In genomic region chr6:16187983-16188550, GRCm38 (mm10) we compare ENCODE assay signal across 14 mouse cellular contexts.
DNase-seq lines count a peak whose midpoint lies in the region; ATAC-seq lines count a peak whose summit lies in the region.
"Had no signal": no experiment of that assay in that cellular context is flagged by ENCODE, and none has a peak within 500 bp of the region (broad histone marks: within the 10 kb centered on the region; RNA-seq: fewer than 3 reads in every experiment).

No protein-coding gene starts in this region.

- no peaks in the 10 kb centered on the region for H3K4me1 ChIP-seq in kidney, embryonic 16.5 days (ENCODE audit: insufficient read depth, low read length)
- H3K4me1 ChIP-seq: neural tube, embryonic 15.5 days had no signal

- H3K36me3 ChIP-seq in kidney, embryonic 16.5 days (ENCODE audit: insufficient read depth, low read length) = no peaks in the 10 kb centered on the region
- H3K36me3 ChIP-seq: midbrain, embryonic 12.5 days; neural tube, embryonic 15.5 days had no signal

- H3K4me2 ChIP-seq in kidney, embryonic 16.5 days (replicated peaks; ENCODE audit: low read depth, low read length) = no peak overlapping the region
- H3K4me2 ChIP-seq: hindbrain, embryonic 14.5 days; midbrain, embryonic 12.5 days; neural tube, embryonic 15.5 days had no signal

- intact Hi-C loops in left cerebral cortex, postnatal 36 days (cut with DNase I) = no loop called here

- WGBS in kidney, embryonic 16.5 days = 64% methylated on average over 4 of the region's 4 CpGs

- no peak overlapping the region for H3K4me3 ChIP-seq in kidney, embryonic 16.5 days (ENCODE audit: low read length)
- H3K4me3 ChIP-seq: midbrain, embryonic 12.5 days; neural tube, embryonic 15.5 days had no signal

- no peaks in the 10 kb centered on the region for H3K9me3 ChIP-seq in kidney, embryonic 16.5 days (ENCODE audit: low read length)
- H3K9me3 ChIP-seq: midbrain, embryonic 12.5 days; neural tube, embryonic 15.5 days had no signal

- no peak for DNase-seq in kidney, adult 8-10 months
- peak; percentile 6 for DNase-seq in NIH3T3 (ENCODE audit: low read depth)
- DNase-seq in layer of hippocampus, adult 11-12 months (ENCODE audit: low spot score) = peak; percentile 14
- peak; percentile 8 to 17 for DNase-seq in left cerebral cortex, postnatal 36 days (ENCODE audit: low spot score in 2 of 2)
- DNase-seq in spleen, postnatal 10 days (ENCODE audit: low spot score in 2 of 2) = no peak
- DNase-seq in thymus, postnatal 25 days = no peak
- DNase-seq in spleen, adult 12 weeks (ENCODE audit: low spot score) = no peak
- DNase-seq: kidney, postnatal 36 days had no signal

- H3K27ac ChIP-seq in kidney, embryonic 16.5 days (ENCODE audit: low read length) = no peak overlapping the region
- H3K27ac ChIP-seq: hindbrain, embryonic 14.5 days; liver, embryonic 14.5 days; midbrain, embryonic 12.5 days; neural tube, embryonic 15.5 days had no signal

- H3K27me3 ChIP-seq in kidney, embryonic 16.5 days (ENCODE audit: insufficient read depth, low read length) = no peaks in the 10 kb centered on the region
- H3K27me3 ChIP-seq: CH12.LX; midbrain, embryonic 12.5 days; neural tube, embryonic 15.5 days had no signal

- peak; percentile 15; the same call in 1 of the 2 replicates for ATAC-seq in kidney, embryonic 16.5 days (ENCODE audit: low FRiP score, low TSS enrichment)

- no peak overlapping the region for H3K9ac ChIP-seq in kidney, embryonic 16.5 days (replicated peaks; ENCODE audit: low read length)
- H3K9ac ChIP-seq: hindbrain, embryonic 14.5 days; liver, embryonic 14.5 days; midbrain, embryonic 12.5 days; neural tube, embryonic 15.5 days had no signal

Comparison
In these comparisons a context has a peak if more than half of its experiments do, and no peak if none do; other contexts are left out.
1. DNase-seq: peak in NIH3T3 (single experiment), layer of hippocampus, adult 11-12 months (single experiment) and left cerebral cortex, postnatal 36 days (2 of 2); none in kidney, adult 8-10 months (0 of 2), spleen, postnatal 10 days (0 of 2), thymus, postnatal 25 days (single experiment) and spleen, adult 12 weeks (single experiment).